Mouse (Mus musculus): ENCODE results near the gene Maml1. TPM values are rescaled to one million over a fixed set of nuclear protein-coding genes. Genes with fewer than 3 reads are reported as not detected.

Gene Maml1
- polyA plus RNA-seq, 1 experiment from 2014 or later = 4.1 TPM

GRCm38 (mm10) chr11:50290486-50291225 is 1.5 kb downstream of the Maml1 start:
- H3K4me1 ChIP-seq (ENCODE audit: control insufficient read depth, insufficient read depth, low read length) = peaks cover 11% of the 10 kb centered on the region
- H3K27ac ChIP-seq (ENCODE audit: low read length) = peak overlapping the region; percentile 97
- peaks cover 4% of the 10 kb centered on the region; the same call in 1 of the 2 replicates for H3K36me3 ChIP-seq (ENCODE audit: control insufficient read depth, insufficient read depth, low read length)
- peak overlapping the region; percentile 68 for H3K4me2 ChIP-seq (ENCODE audit: low read depth, low read length)
- H3K9me3 ChIP-seq (replicated peaks; ENCODE audit: control insufficient read depth, low read length) = no peaks in the 10 kb centered on the region
- no peak for ATAC-seq (ENCODE audit: insufficient read depth, low FRiP score)
- peak overlapping the region; percentile 97 for H3K4me3 ChIP-seq (replicated peaks; ENCODE audit: low read length)
- peak overlapping the region; percentile 99 for H3K9ac ChIP-seq (ENCODE audit: low read length)
- WGBS = 11% methylated on average over 20 of the region's 20 CpGs
- H3K27me3 ChIP-seq (ENCODE audit: control insufficient read depth, insufficient read depth, low read length) = no peaks in the 10 kb centered on the region

GRCm38 (mm10) chr11:50286428-50286827 is 5.7 kb downstream of the Maml1 start:
- ATAC-seq (ENCODE audit: insufficient read depth, low FRiP score) = no peak
- no peaks in the 10 kb centered on the region for H3K9me3 ChIP-seq (replicated peaks; ENCODE audit: control insufficient read depth, low read length)
- H3K4me1 ChIP-seq (ENCODE audit: control insufficient read depth, insufficient read depth, low read length) = peaks cover 7% of the 10 kb centered on the region
- no peak overlapping the region for H3K9ac ChIP-seq (ENCODE audit: low read length)
- H3K27ac ChIP-seq (ENCODE audit: low read length) = no peak overlapping the region
- no peak overlapping the region for H3K4me3 ChIP-seq (replicated peaks; ENCODE audit: low read length)
- H3K36me3 ChIP-seq (ENCODE audit: control insufficient read depth, insufficient read depth, low read length) = no peaks in the 10 kb centered on the region
- H3K27me3 ChIP-seq (ENCODE audit: control insufficient read depth, insufficient read depth, low read length) = no peaks in the 10 kb centered on the region
- H3K4me2 ChIP-seq (ENCODE audit: low read depth, low read length) = no peak overlapping the region
- WGBS = 87% methylated on average over 1 of the region's 1 CpGs

GRCm38 (mm10) chr11:50285696-50286095 is 6.4 kb downstream of the Maml1 start:
- 93% methylated on average over 7 of the region's 7 CpGs for WGBS
- no peak overlapping the region for H3K27ac ChIP-seq (ENCODE audit: low read length)
- no peak for ATAC-seq (ENCODE audit: insufficient read depth, low FRiP score)

GRCm38 (mm10) chr11:50285263-50285662 is 6.8 kb downstream of the Maml1 start:
- no peak overlapping the region for H3K4me2 ChIP-seq (ENCODE audit: low read depth, low read length)
- whole genome bisulfite sequencing = 87% methylated on average over 5 of the region's 5 CpGs
- no peaks in the 10 kb centered on the region for H3K9me3 ChIP-seq (replicated peaks; ENCODE audit: control insufficient read depth, low read length)
- no peaks in the 10 kb centered on the region for H3K27me3 ChIP-seq (ENCODE audit: control insufficient read depth, insufficient read depth, low read length)
- peaks cover 7% of the 10 kb centered on the region; the same call in 1 of the 2 replicates for H3K36me3 ChIP-seq (ENCODE audit: control insufficient read depth, insufficient read depth, low read length)
- no peak for ATAC-seq (ENCODE audit: insufficient read depth, low FRiP score)
- H3K4me3 ChIP-seq (replicated peaks; ENCODE audit: low read length) = no peak overlapping the region
- H3K9ac ChIP-seq (ENCODE audit: low read length) = no peak overlapping the region
- H3K27ac ChIP-seq (ENCODE audit: low read length) = no peak overlapping the region
- peaks cover 5% of the 10 kb centered on the region for H3K4me1 ChIP-seq (ENCODE audit: control insufficient read depth, insufficient read depth, low read length)

More at GRCm38 (mm10) chr11:50285696-50286095, 6.4 kb downstream of the Maml1 start:
- no peak overlapping the region for H3K4me2 ChIP-seq (ENCODE audit: low read depth, low read length)
- H3K9me3 ChIP-seq (replicated peaks; ENCODE audit: control insufficient read depth, low read length) = no peaks in the 10 kb centered on the region
- no peaks in the 10 kb centered on the region for H3K27me3 ChIP-seq (ENCODE audit: control insufficient read depth, insufficient read depth, low read length)
- peaks cover 7% of the 10 kb centered on the region for H3K4me1 ChIP-seq (ENCODE audit: control insufficient read depth, insufficient read depth, low read length)
- H3K9ac ChIP-seq (ENCODE audit: low read length) = no peak overlapping the region
- no peak overlapping the region for H3K4me3 ChIP-seq (replicated peaks; ENCODE audit: low read length)
- peaks cover 6% of the 10 kb centered on the region; the same call in 1 of the 2 replicates for H3K36me3 ChIP-seq (ENCODE audit: control insufficient read depth, insufficient read depth, low read length)

GRCm38 (mm10) chr11:50280053-50280452 is 12.1 kb downstream of the Maml1 start:
- 71% methylated on average over 1 of the region's 1 CpGs for WGBS
- ATAC-seq (ENCODE audit: insufficient read depth, low FRiP score) = no peak
- H3K4me1 ChIP-seq (ENCODE audit: control insufficient read depth, insufficient read depth, low read length) = peaks cover 14% of the 10 kb centered on the region
- H3K27me3 ChIP-seq (ENCODE audit: control insufficient read depth, insufficient read depth, low read length) = no peaks in the 10 kb centered on the region
- H3K4me2 ChIP-seq (ENCODE audit: low read depth, low read length) = no peak overlapping the region
- H3K36me3 ChIP-seq (ENCODE audit: control insufficient read depth, insufficient read depth, low read length) = peaks cover 7% of the 10 kb centered on the region; the same call in 1 of the 2 replicates
- no peak overlapping the region for H3K9ac ChIP-seq (ENCODE audit: low read length)
- no peak overlapping the region for H3K27ac ChIP-seq (ENCODE audit: low read length)
- H3K9me3 ChIP-seq (replicated peaks; ENCODE audit: control insufficient read depth, low read length) = no peaks in the 10 kb centered on the region
- no peak overlapping the region for H3K4me3 ChIP-seq (replicated peaks; ENCODE audit: low read length)

GRCm38 (mm10) chr11:50279005-50279404 is 13.1 kb downstream of the Maml1 start:
- WGBS = 67% methylated on average over 4 of the region's 4 CpGs
- Histone ChIP-seq H3K9me3 (replicated peaks; ENCODE audit: control insufficient read depth, low read length) (no peaks in the 10 kb centered on the region), H3K4me3 (replicated peaks; ENCODE audit: low read length) (no peak overlapping the region), H3K36me3 (ENCODE audit: control insufficient read depth, insufficient read depth, low read length) (peaks cover 7% of the 10 kb centered on the region; the same call in 1 of the 2 replicates), H3K4me2 (ENCODE audit: low read depth, low read length) (no peak overlapping the region), H3K4me1 (ENCODE audit: control insufficient read depth, insufficient read depth, low read length) (peaks cover 14% of the 10 kb centered on the region), H3K27ac (ENCODE audit: low read length) (peak overlapping the region; percentile 81), H3K9ac (ENCODE audit: low read length) (no peak overlapping the region), H3K27me3 (ENCODE audit: control insufficient read depth, insufficient read depth, low read length) (no peaks in the 10 kb centered on the region)
- ATAC-seq (ENCODE audit: insufficient read depth, low FRiP score) = no peak

GRCm38 (mm10) chr11:50277706-50278105 is 14.4 kb downstream of the Maml1 start:
- Histone ChIP-seq H3K27me3 (ENCODE audit: control insufficient read depth, insufficient read depth, low read length) (no peaks in the 10 kb centered on the region), H3K4me2 (ENCODE audit: low read depth, low read length) (no peak overlapping the region), H3K4me1 (ENCODE audit: control insufficient read depth, insufficient read depth, low read length) (peaks cover 14% of the 10 kb centered on the region), H3K9me3 (replicated peaks; ENCODE audit: control insufficient read depth, low read length) (no peaks in the 10 kb centered on the region), H3K36me3 (ENCODE audit: control insufficient read depth, insufficient read depth, low read length) (peaks cover 7% of the 10 kb centered on the region; the same call in 1 of the 2 replicates), H3K27ac (ENCODE audit: low read length) (no peak overlapping the region), H3K9ac (ENCODE audit: low read length) (no peak overlapping the region), H3K4me3 (replicated peaks; ENCODE audit: low read length) (no peak overlapping the region)
- 86% methylated on average over 6 of the region's 6 CpGs for WGBS
- no peak for ATAC-seq (ENCODE audit: insufficient read depth, low FRiP score)

GRCm38 (mm10) chr11:50277025-50277424 is 15.1 kb downstream of the Maml1 start:
- H3K36me3 ChIP-seq (ENCODE audit: control insufficient read depth, insufficient read depth, low read length) = peaks cover 7% of the 10 kb centered on the region; the same call in 1 of the 2 replicates
- H3K27me3 ChIP-seq (ENCODE audit: control insufficient read depth, insufficient read depth, low read length) = no peaks in the 10 kb centered on the region
- no peak for ATAC-seq (ENCODE audit: insufficient read depth, low FRiP score)
- no peaks in the 10 kb centered on the region for H3K9me3 ChIP-seq (replicated peaks; ENCODE audit: control insufficient read depth, low read length)
- no peak overlapping the region for H3K27ac ChIP-seq (ENCODE audit: low read length)
- H3K9ac ChIP-seq (ENCODE audit: low read length) = no peak overlapping the region
- peaks cover 14% of the 10 kb centered on the region for H3K4me1 ChIP-seq (ENCODE audit: control insufficient read depth, insufficient read depth, low read length)
- H3K4me2 ChIP-seq (ENCODE audit: low read depth, low read length) = no peak overlapping the region
- no peak overlapping the region for H3K4me3 ChIP-seq (replicated peaks; ENCODE audit: low read length)

- 0 out of 2 replicates have a peak overlapping the region, but pooled peaks have one; percentile 8 for H3K4me2 ChIP-seq (ENCODE audit: low read depth, low read length)
- 63% methylated on average over 5 of the region's 5 CpGs for WGBS
- peaks cover 14% of the 10 kb centered on the region for H3K4me1 ChIP-seq (ENCODE audit: control insufficient read depth, insufficient read depth, low read length)
- H3K36me3 ChIP-seq (ENCODE audit: control insufficient read depth, insufficient read depth, low read length) = 0 out of 2 replicates have a peak, but pooled peaks cover under 1% of the 10 kb centered on the region
- H3K4me3 ChIP-seq (replicated peaks; ENCODE audit: low read length) = no peak overlapping the region
- H3K27ac ChIP-seq (ENCODE audit: low read length) = peak overlapping the region; percentile 75
- H3K27me3 ChIP-seq (ENCODE audit: control insufficient read depth, insufficient read depth, low read length) = no peaks in the 10 kb centered on the region
- no peaks in the 10 kb centered on the region for H3K9me3 ChIP-seq (replicated peaks; ENCODE audit: control insufficient read depth, low read length)
- peak; percentile 77 for ATAC-seq (ENCODE audit: insufficient read depth, low FRiP score)
- no peak overlapping the region for H3K9ac ChIP-seq (ENCODE audit: low read length)
Observed at GRCm38 (mm10) chr11:50275568-50276151, 16.5 kb downstream of the Maml1 start.
